Mouse (Mus musculus) embryonic facial prominence, embryonic 10.5 days (tissue): ENCODE data around the gene Bag6. TPM values are rescaled to one million over a fixed set of nuclear protein-coding genes. Genes with fewer than 3 reads are reported as not detected.
A peak's percentile ranks its signal among the peaks of the same experiment; 100 is the strongest.

Experiments used
- DNase-seq: peaks from one replicate; pipeline ENCODE4 v3.0.0-alpha.2; 2017; ENCODE audit warnings: low spot score
- H3K27ac ChIP-seq: fragments of 300-500 bp; sonication (generic); replicated peaks from 2 replicates; pipeline ENCODE4 v1.5.1; 2016; ENCODE audit warnings: mild to moderate bottlenecking
- H3K27me3 ChIP-seq: fragments of 300-500 bp; sonication (generic); replicated peaks from 2 replicates; pipeline ENCODE4 v1.6.1; 2016; ENCODE audit warnings: low read depth, mild to moderate bottlenecking; ENCODE audit not compliant: poor library complexity, severe bottlenecking
- H3K36me3 ChIP-seq: fragments of 300-500 bp; sonication (generic); replicated peaks from 2 replicates; pipeline ENCODE4 v1.6.1; 2016; ENCODE audit warnings: mild to moderate bottlenecking, moderate library complexity
- H3K4me1 ChIP-seq: fragments of 300-500 bp; sonication (generic); 2 replicates; pipeline ENCODE4 v1.6.1; 2016
- H3K4me3 ChIP-seq: fragments of 300-500 bp; sonication (generic); 2 replicates; pipeline ENCODE4 v1.5.1; 2016; ENCODE audit warnings: mild to moderate bottlenecking, moderate library complexity
- H3K9me3 ChIP-seq: fragments of 300-500 bp; sonication (generic); 2 replicates; pipeline ENCODE4 v1.6.1; 2016; ENCODE audit warnings: mild to moderate bottlenecking
- WGBS: fragments of 180-500 bp; shearing (Covaris S2); methylation state at CpG from one replicate; pipeline ENCODE4 v1.1.7; 2016; 5-methylcytosine and 5-hydroxymethylcytosine counted together
- polyA plus RNA-seq: library from polyadenylated mRNA; unstranded; fragments of >200 nt; fragmentation: Nextera tagmentation; extraction: Ambion mirVana; gene quantifications from 2 replicates; pipeline ENCODE4 v1.2.1, GENCODE M21; 2016

The Bag6 gene
- polyA plus RNA-seq, 1 experiment from 2014 or later = 77.8 TPM

GRCm38 (mm10) chr17:35101161-35101560 is 33.8 kb upstream of the Bag6 start:
- DNase-seq = no peak
- H3K4me1 ChIP-seq = peaks cover 11% of the 10 kb centered on the region
- WGBS = 88% methylated on average over 11 of the region's 11 CpGs
- no peaks in the 10 kb centered on the region for H3K9me3 ChIP-seq
- H3K27me3 ChIP-seq = no peaks in the 10 kb centered on the region
- H3K4me3 ChIP-seq = peak overlapping the region; percentile 5; the same call in 1 of the 2 replicates
- no peak overlapping the region for H3K27ac ChIP-seq
- peaks cover 80% of the 10 kb centered on the region for H3K36me3 ChIP-seq

- Histone ChIP-seq H3K27ac (no peak overlapping the region), H3K27me3 (no peaks in the 10 kb centered on the region), H3K36me3 (peaks cover 69% of the 10 kb centered on the region), H3K4me3 (peak overlapping the region; percentile 5; the same call in 1 of the 2 replicates), H3K9me3 (no peaks in the 10 kb centered on the region), H3K4me1 (peaks cover 13% of the 10 kb centered on the region)
- DNase-seq = no peak
- WGBS = 76% methylated on average over 8 of the region's 8 CpGs
Observed at GRCm38 (mm10) chr17:35102299-35102698, 32.7 kb upstream of the Bag6 start.

- peaks cover 61% of the 10 kb centered on the region for H3K36me3 ChIP-seq
Observed at GRCm38 (mm10) chr17:35103221-35103690, 31.7 kb upstream of the Bag6 start.

GRCm38 (mm10) chr17:35104079-35104478 is 30.9 kb upstream of the Bag6 start:
- H3K36me3 ChIP-seq = peaks cover 52% of the 10 kb centered on the region
- peaks cover 13% of the 10 kb centered on the region for H3K4me1 ChIP-seq

More at GRCm38 (mm10) chr17:35103221-35103690, 31.7 kb upstream of the Bag6 start:
- Histone ChIP-seq H3K27me3 (no peaks in the 10 kb centered on the region), H3K9me3 (no peaks in the 10 kb centered on the region), H3K4me1 (peaks cover 13% of the 10 kb centered on the region), H3K4me3 (no peak overlapping the region; the same call in 1 of the 2 replicates), H3K27ac (no peak overlapping the region)
- DNase-seq = no peak
- WGBS = 74% methylated on average over 6 of the region's 6 CpGs

GRCm38 (mm10) chr17:35104754-35105153 is 30.2 kb upstream of the Bag6 start:
- Histone ChIP-seq H3K36me3 (peaks cover 46% of the 10 kb centered on the region), H3K4me3 (no peak overlapping the region), H3K27me3 (no peaks in the 10 kb centered on the region), H3K9me3 (no peaks in the 10 kb centered on the region), H3K27ac (no peak overlapping the region), H3K4me1 (peaks cover 13% of the 10 kb centered on the region)
- WGBS = 87% methylated on average over 6 of the region's 6 CpGs
- no peak for DNase-seq

More at GRCm38 (mm10) chr17:35104079-35104478, 30.9 kb upstream of the Bag6 start:
- no peak overlapping the region; the same call in 1 of the 2 replicates for H3K4me3 ChIP-seq
- no peaks in the 10 kb centered on the region for H3K9me3 ChIP-seq
- no peak for DNase-seq
- no peak overlapping the region for H3K27ac ChIP-seq
- H3K27me3 ChIP-seq = no peaks in the 10 kb centered on the region
- 91% methylated on average over 7 of the region's 7 CpGs for WGBS

- 26% methylated on average over 13 of the region's 13 CpGs for WGBS
- H3K4me3 ChIP-seq = peak overlapping the region; percentile 43
- peaks cover 13% of the 10 kb centered on the region for H3K4me1 ChIP-seq
- DNase-seq = peak; percentile 49
- H3K9me3 ChIP-seq = no peaks in the 10 kb centered on the region
- H3K27ac ChIP-seq = peak overlapping the region; percentile 74
- H3K27me3 ChIP-seq = no peaks in the 10 kb centered on the region
- peaks cover 35% of the 10 kb centered on the region for H3K36me3 ChIP-seq
Observed at GRCm38 (mm10) chr17:35105740-35106389, 29.1 kb upstream of the Bag6 start.

GRCm38 (mm10) chr17:35106522-35106921 is 28.5 kb upstream of the Bag6 start:
- peak overlapping the region; percentile 74 for H3K27ac ChIP-seq

GRCm38 (mm10) chr17:35108097-35108496 is 26.9 kb upstream of the Bag6 start, which contains the start of gene Ly6g5c:
TSS of gene Ly6g5c (plus strand) at chr17:35108279.
- Histone ChIP-seq H3K27me3 (no peaks in the 10 kb centered on the region), H3K4me1 (peaks cover 13% of the 10 kb centered on the region), H3K27ac (no peak within 1 kb of the TSS), H3K4me3 (no peak within 1 kb of the TSS), H3K36me3 (peaks cover 12% of the 10 kb centered on the region), H3K9me3 (no peaks in the 10 kb centered on the region)
- DNase-seq = no peak
- WGBS = 85% methylated on average over 6 of the region's 6 CpGs

More at GRCm38 (mm10) chr17:35106522-35106921, 28.5 kb upstream of the Bag6 start:
- Histone ChIP-seq H3K27me3 (no peaks in the 10 kb centered on the region), H3K36me3 (peaks cover 28% of the 10 kb centered on the region), H3K4me3 (no peak overlapping the region; the same call in 1 of the 2 replicates), H3K9me3 (no peaks in the 10 kb centered on the region), H3K4me1 (peaks cover 13% of the 10 kb centered on the region)
- 70% methylated on average over 3 of the region's 3 CpGs for WGBS
- DNase-seq = no peak

- H3K27ac ChIP-seq = no peak overlapping the region
- DNase-seq = no peak
Observed at GRCm38 (mm10) chr17:35111774-35112173, 23.2 kb upstream of the Bag6 start.

GRCm38 (mm10) chr17:35115046-35116019 is 19.6 kb upstream of the Bag6 start, which contains the start of gene Ly6g5b:
TSS of gene Ly6g5b (minus strand) at chr17:35115428.
- H3K27ac ChIP-seq = no peak within 1 kb of the TSS
- H3K36me3 ChIP-seq = peaks cover 59% of the 10 kb centered on the region
- H3K9me3 ChIP-seq = no peaks in the 10 kb centered on the region
- no peaks in the 10 kb centered on the region for H3K27me3 ChIP-seq
- peak; percentile 23 for DNase-seq
- peak within 1 kb of the TSS; percentile 11; the same call in 1 of the 2 replicates for H3K4me3 ChIP-seq
- 86% methylated on average over 8 of the region's 8 CpGs for WGBS
- H3K4me1 ChIP-seq = peaks cover 6% of the 10 kb centered on the region

More at GRCm38 (mm10) chr17:35111774-35112173, 23.2 kb upstream of the Bag6 start:
- Histone ChIP-seq H3K4me1 (no peaks in the 10 kb centered on the region), H3K36me3 (peaks cover 29% of the 10 kb centered on the region), H3K9me3 (no peaks in the 10 kb centered on the region), H3K27me3 (no peaks in the 10 kb centered on the region), H3K4me3 (peak overlapping the region; percentile 11; the same call in 1 of the 2 replicates)
- WGBS = 81% methylated on average over 9 of the region's 9 CpGs

GRCm38 (mm10) chr17:35120745-35121142 is 14.2 kb upstream of the Bag6 start:
- Histone ChIP-seq H3K4me1 (peaks cover 28% of the 10 kb centered on the region), H3K4me3 (peak overlapping the region; percentile 98), H3K27ac (peak overlapping the region; percentile 90), H3K27me3 (no peaks in the 10 kb centered on the region), H3K36me3 (peaks cover 60% of the 10 kb centered on the region), H3K9me3 (no peaks in the 10 kb centered on the region)
- DNase-seq = no peak
- under 1% methylated on average over 33 of the region's 33 CpGs for WGBS

GRCm38 (mm10) chr17:35121143-35121799 is 13.7 kb upstream of the Bag6 start, which contains the start of gene Gpank1:
TSS of gene Gpank1 (plus strand) at chr17:35121455.
- H3K27me3 ChIP-seq = no peaks in the 10 kb centered on the region
- H3K4me1 ChIP-seq = peaks cover 33% of the 10 kb centered on the region
- no peaks in the 10 kb centered on the region for H3K9me3 ChIP-seq
- H3K36me3 ChIP-seq = peaks cover 54% of the 10 kb centered on the region
- H3K27ac ChIP-seq = peak within 1 kb of the TSS; percentile 90
- peak within 1 kb of the TSS; percentile 98 for H3K4me3 ChIP-seq
- peak; percentile 99 for DNase-seq
- under 1% methylated on average over 50 of the region's 50 CpGs for WGBS
